Comparison of ENCODE assay signal across 21 mouse cellular contexts in genomic region chr13:89913891-89914290, GRCm38 (mm10).
DNase-seq lines count a peak whose midpoint lies in the region; TF ChIP-seq lines count a peak whose summit lies in the region.
"Had no signal": no experiment of that assay in that cellular context is flagged by ENCODE, and none has a peak within 500 bp of the region (broad histone marks: within the 10 kb centered on the region; RNA-seq: fewer than 3 reads in every experiment).

No protein-coding gene starts in this region.

- no peaks in the 10 kb centered on the region for H3K27me3 ChIP-seq in kidney, adult 2 months (replicated peaks; ENCODE audit: control insufficient read depth, insufficient read depth, low read length)
- H3K27me3 ChIP-seq: CH12.LX; embryonic facial prominence, embryonic 12.5 days; forebrain, embryonic 13.5 days; limb, embryonic 12.5 days; midbrain, embryonic 12.5 days; Patski had no signal

- no peak for TF ChIP-seq POLR2A in kidney, adult 2 months (IDR thresholded peaks at IDR 0.05; ENCODE audit: low read depth, low read length)

- H3K36me3 ChIP-seq in kidney, adult 2 months (ENCODE audit: control insufficient read depth, insufficient read depth, low read length), result no peaks in the 10 kb centered on the region
- H3K36me3 ChIP-seq: embryonic facial prominence, embryonic 12.5 days; G1E; limb, embryonic 12.5 days; midbrain, embryonic 12.5 days had no signal

- no peak overlapping the region for H3K27ac ChIP-seq in brown adipose tissue, adult 24 weeks (replicated peaks; ENCODE audit: low read depth, low read length)
- H3K27ac ChIP-seq in kidney, adult 2 months (ENCODE audit: insufficient read depth, low read depth, low read length), result no peak overlapping the region
- H3K27ac ChIP-seq: embryonic facial prominence, embryonic 12.5 days; forebrain, embryonic 13.5 days; hindbrain, postnatal 0 days; limb, embryonic 12.5 days; midbrain, embryonic 12.5 days had no signal

- no peaks in the 10 kb centered on the region for H3K4me1 ChIP-seq in brown adipose tissue, adult 24 weeks (ENCODE audit: control insufficient read depth, insufficient read depth, insufficient read length, low read length)
- H3K4me1 ChIP-seq in kidney, adult 2 months (ENCODE audit: control insufficient read depth, insufficient read depth, low read length), result no peaks in the 10 kb centered on the region
- H3K4me1 ChIP-seq: embryonic facial prominence, embryonic 12.5 days; forebrain, embryonic 13.5 days; limb, embryonic 12.5 days; midbrain, embryonic 12.5 days had no signal

- 74% methylated on average over 6 of the region's 6 CpGs for WGBS in kidney, adult 2 months

- peak; percentile 46 for DNase-seq in gastrocnemius, adult 18-20 months (ENCODE audit: low spot score)
- no peak for DNase-seq in gastrocnemius, postnatal 4 days (ENCODE audit: low spot score in 2 of 2)
- peak; percentile 47 to 56 for DNase-seq in heart, adult 9 months (ENCODE audit: low spot score in 2 of 2)
- DNase-seq in heart, postnatal 4 days, result no peak
- DNase-seq in gastrocnemius, postnatal 25 days, result peak; percentile 25
- DNase-seq in kidney, adult 2 months, result no peak
- DNase-seq in thymus, postnatal 25 days, result no peak
- DNase-seq: B cell, adult 2 months; cerebellum, adult 2 months; cerebellum, postnatal 25 days; kidney, postnatal 4 days; liver, postnatal 0 days had no signal

- TF ChIP-seq CTCF in kidney, adult 2 months (conservative IDR thresholded peaks at IDR 0.05; ENCODE audit: insufficient read depth, insufficient read length, low read depth, low read length), result no peak

- peak overlapping the region; percentile 20; the same call in 1 of the 2 replicates for H3K4me3 ChIP-seq in brown adipose tissue, adult 24 weeks (ENCODE audit: insufficient read depth, low read depth, low read length)
- H3K4me3 ChIP-seq in kidney, adult 2 months (ENCODE audit: insufficient read depth, low read depth, low read length), result no peak overlapping the region
- H3K4me3 ChIP-seq: embryonic facial prominence, embryonic 12.5 days; forebrain, embryonic 13.5 days; limb, embryonic 12.5 days; midbrain, embryonic 12.5 days had no signal

Comparison
In these comparisons a context has a peak if more than half of its experiments do, and no peak if none do; other contexts are left out.
1. DNase-seq: peak in gastrocnemius, adult 18-20 months (single experiment), heart, adult 9 months (2 of 2) and gastrocnemius, postnatal 25 days (single experiment); none in gastrocnemius, postnatal 4 days (0 of 2), heart, postnatal 4 days (single experiment), kidney, adult 2 months (single experiment) and thymus, postnatal 25 days (single experiment).